Mouse (Mus musculus) forebrain, embryonic 10.5 days (tissue): ENCODE results near the gene Afg1l. TPM values are rescaled to one million over a fixed set of nuclear protein-coding genes. Genes with fewer than 3 reads are reported as not detected.

ENCODE experiments used
- DNase-seq: peaks from one replicate; pipeline ENCODE4 v3.0.0-alpha.2; 2017; ENCODE audit warnings: low spot score; ENCODE audit errors: extremely low spot score
- H3K27ac ChIP-seq: fragments of 300-500 bp; sonication (generic); 2 replicates; pipeline ENCODE4 v1.5.1; 2016; ENCODE audit warnings: mild to moderate bottlenecking
- H3K27me3 ChIP-seq: fragments of 300-500 bp; sonication (generic); 2 replicates; pipeline ENCODE4 v1.6.1; 2016; ENCODE audit warnings: mild to moderate bottlenecking; ENCODE audit not compliant: poor library complexity, severe bottlenecking
- H3K36me3 ChIP-seq: fragments of 300-500 bp; sonication (generic); replicated peaks from 2 replicates; pipeline ENCODE4 v1.6.1; 2016; ENCODE audit warnings: mild to moderate bottlenecking, moderate library complexity
- H3K4me1 ChIP-seq: fragments of 300-500 bp; sonication (generic); 2 replicates; pipeline ENCODE4 v1.6.1; 2016
- H3K4me3 ChIP-seq: fragments of 300-500 bp; sonication (generic); 2 replicates; pipeline ENCODE4 v1.5.1; 2016; ENCODE audit warnings: mild to moderate bottlenecking, moderate library complexity
- H3K9me3 ChIP-seq: fragments of 300-500 bp; sonication (generic); 2 replicates; pipeline ENCODE4 v1.6.1; 2016; ENCODE audit warnings: mild to moderate bottlenecking, moderate library complexity
- WGBS: fragments of 180-500 bp; shearing (Covaris S2); methylation state at CpG from one replicate; pipeline ENCODE4 v1.1.7; 2016; 5-methylcytosine and 5-hydroxymethylcytosine counted together
- polyA plus RNA-seq: library from polyadenylated mRNA; unstranded; fragments of >200 nt; fragmentation: Nextera tagmentation; extraction: Ambion mirVana; gene quantifications from 2 replicates; pipeline ENCODE4 v1.2.1, GENCODE M21; 2016

Gene Afg1l
- polyA plus RNA-seq, 1 experiment from 2014 or later, result 3.6 TPM

- H3K27ac ChIP-seq, result peak overlapping the region; percentile 92
- peak overlapping the region; percentile 85 for H3K4me3 ChIP-seq
- under 1% methylated on average over 53 of the region's 54 CpGs for WGBS
- H3K9me3 ChIP-seq, result no peaks in the 10 kb centered on the region
- H3K4me1 ChIP-seq, result peaks cover 52% of the 10 kb centered on the region
- no peaks in the 10 kb centered on the region for H3K36me3 ChIP-seq
- peak; percentile 62 for DNase-seq
- H3K27me3 ChIP-seq, result peaks cover 47% of the 10 kb centered on the region
These were observed 202.9 kb downstream of the Afg1l start for GRCm38 (mm10) chr10:42275401-42275870.

GRCm38 (mm10) chr10:42274712-42275400, 203.5 kb downstream of the Afg1l start:
- peak overlapping the region; percentile 92 for H3K27ac ChIP-seq
- peaks cover 52% of the 10 kb centered on the region for H3K4me1 ChIP-seq
- H3K36me3 ChIP-seq, result no peaks in the 10 kb centered on the region
- DNase-seq, result peak; percentile 56
- peaks cover 42% of the 10 kb centered on the region for H3K27me3 ChIP-seq
- H3K4me3 ChIP-seq, result peak overlapping the region; percentile 85
- WGBS, result under 1% methylated on average over 65 of the region's 65 CpGs
- H3K9me3 ChIP-seq, result no peaks in the 10 kb centered on the region

GRCm38 (mm10) chr10:42273760-42274691, 204.3 kb downstream of the Afg1l start:
- H3K4me3 ChIP-seq, result peak overlapping the region; percentile 85
- 4% methylated on average over 21 of the region's 21 CpGs for WGBS
- peaks cover 59% of the 10 kb centered on the region for H3K4me1 ChIP-seq
- H3K27me3 ChIP-seq, result peaks cover 34% of the 10 kb centered on the region
- peak overlapping the region; percentile 92 for H3K27ac ChIP-seq
- no peaks in the 10 kb centered on the region for H3K9me3 ChIP-seq
- H3K36me3 ChIP-seq, result 0 out of 2 replicates have a peak, but pooled peaks cover 3% of the 10 kb centered on the region
- peak; percentile 36 for DNase-seq

- Histone ChIP-seq H3K4me1 (peaks cover 55% of the 10 kb centered on the region), H3K27ac (0 out of 2 replicates have a peak overlapping the region, but pooled peaks have one; percentile 33), H3K27me3 (peaks cover 34% of the 10 kb centered on the region), H3K9me3 (no peaks in the 10 kb centered on the region), H3K4me3 (peak overlapping the region; percentile 85), H3K36me3 (peaks cover 3% of the 10 kb centered on the region; the same call in 1 of the 2 replicates)
- no peak for DNase-seq
- 60% methylated on average over 6 of the region's 6 CpGs for WGBS
These were observed 205.0 kb downstream of the Afg1l start for GRCm38 (mm10) chr10:42273403-42273759.

- DNase-seq, result no peak
- Histone ChIP-seq H3K27me3 (peaks cover 34% of the 10 kb centered on the region), H3K27ac (no peak overlapping the region), H3K9me3 (no peaks in the 10 kb centered on the region), H3K4me3 (no peak overlapping the region), H3K4me1 (peaks cover 50% of the 10 kb centered on the region), H3K36me3 (peaks cover 10% of the 10 kb centered on the region)
- WGBS, result 48% methylated on average over 11 of the region's 11 CpGs
These were observed 206.7 kb downstream of the Afg1l start for GRCm38 (mm10) chr10:42271454-42272230.

- no peak for DNase-seq
- WGBS, result 70% methylated on average over 10 of the region's 10 CpGs
- Histone ChIP-seq H3K27me3 (peaks cover 34% of the 10 kb centered on the region), H3K4me1 (peaks cover 45% of the 10 kb centered on the region), H3K36me3 (peaks cover 22% of the 10 kb centered on the region), H3K9me3 (no peaks in the 10 kb centered on the region; the same call in 1 of the 2 replicates), H3K4me3 (no peak overlapping the region), H3K27ac (no peak overlapping the region)
These were observed 207.9 kb downstream of the Afg1l start for GRCm38 (mm10) chr10:42270277-42271083.

GRCm38 (mm10) chr10:42269281-42270025, 208.9 kb downstream of the Afg1l start:
- Histone ChIP-seq H3K4me3 (no peak overlapping the region), H3K4me1 (peaks cover 35% of the 10 kb centered on the region), H3K36me3 (peaks cover 29% of the 10 kb centered on the region), H3K27ac (no peak overlapping the region), H3K9me3 (no peaks in the 10 kb centered on the region; the same call in 1 of the 2 replicates), H3K27me3 (peaks cover 25% of the 10 kb centered on the region)
- 78% methylated on average over 15 of the region's 15 CpGs for WGBS
- no peak for DNase-seq

- H3K36me3 ChIP-seq, result peaks cover 29% of the 10 kb centered on the region
- H3K27ac ChIP-seq, result no peak overlapping the region
- no peak overlapping the region for H3K4me3 ChIP-seq
- peaks cover 10% of the 10 kb centered on the region; the same call in 1 of the 2 replicates for H3K27me3 ChIP-seq
- WGBS, result 91% methylated on average over 5 of the region's 5 CpGs
- peaks cover 23% of the 10 kb centered on the region for H3K4me1 ChIP-seq
- no peaks in the 10 kb centered on the region; the same call in 1 of the 2 replicates for H3K9me3 ChIP-seq
- no peak for DNase-seq
These were observed 210.4 kb downstream of the Afg1l start for GRCm38 (mm10) chr10:42267811-42268545.

- peaks cover 7% of the 10 kb centered on the region for H3K4me1 ChIP-seq
- H3K4me3 ChIP-seq, result no peak overlapping the region
- H3K9me3 ChIP-seq, result no peaks in the 10 kb centered on the region; the same call in 1 of the 2 replicates
- peaks cover 29% of the 10 kb centered on the region for H3K36me3 ChIP-seq
- no peak overlapping the region for H3K27ac ChIP-seq
- H3K27me3 ChIP-seq, result no peaks in the 10 kb centered on the region
- WGBS, result 93% methylated on average over 11 of the region's 11 CpGs
- no peak for DNase-seq
These were observed 213.2 kb downstream of the Afg1l start for GRCm38 (mm10) chr10:42265021-42265689.

GRCm38 (mm10) chr10:42264195-42264594, 214.2 kb downstream of the Afg1l start:
- DNase-seq, result no peak
- WGBS, result 88% methylated on average over 5 of the region's 5 CpGs
- Histone ChIP-seq H3K9me3 (no peaks in the 10 kb centered on the region; the same call in 1 of the 2 replicates), H3K4me3 (no peak overlapping the region), H3K36me3 (peaks cover 26% of the 10 kb centered on the region), H3K27ac (no peak overlapping the region), H3K27me3 (no peaks in the 10 kb centered on the region), H3K4me1 (peaks cover 2% of the 10 kb centered on the region)
